Mouse (Mus musculus) frontal cortex, postnatal 14 days (tissue): ENCODE measurements at regions not wholly inside any gene's neighbourhood (a gene's known extent, or its start where the extent isn't known, plus 50 kb on each side); places are given as distances from the start of the nearest gene placed in this dataset.

Experiments
- DNase-seq, 2 experiments: peaks; one replicate each; pipeline ENCODE4 v3.0.0; 2022; ENCODE audit warnings: low spot score in 2 of 2

DNA sequence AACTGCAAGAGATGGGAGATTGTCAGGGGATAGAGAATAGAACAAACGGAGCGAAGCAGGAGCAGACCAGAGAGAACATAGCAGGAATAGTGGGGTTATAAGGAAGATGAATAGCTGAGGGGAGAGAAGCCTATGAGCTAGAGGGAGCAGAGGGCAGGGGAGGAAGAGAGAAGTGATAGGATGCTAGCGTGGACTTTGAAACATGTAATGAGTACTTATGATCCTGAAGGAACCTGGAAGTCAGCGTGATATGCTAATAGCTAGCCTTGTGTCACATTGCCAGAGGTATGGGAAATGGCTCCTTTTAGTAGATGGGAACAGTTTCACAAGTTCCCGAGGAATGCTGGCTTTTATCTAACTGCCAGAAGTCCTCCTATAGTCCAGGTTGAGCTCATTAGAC, 51.8 kb downstream of the Calml3 start:
- DNase-seq, result no peak

DNA sequence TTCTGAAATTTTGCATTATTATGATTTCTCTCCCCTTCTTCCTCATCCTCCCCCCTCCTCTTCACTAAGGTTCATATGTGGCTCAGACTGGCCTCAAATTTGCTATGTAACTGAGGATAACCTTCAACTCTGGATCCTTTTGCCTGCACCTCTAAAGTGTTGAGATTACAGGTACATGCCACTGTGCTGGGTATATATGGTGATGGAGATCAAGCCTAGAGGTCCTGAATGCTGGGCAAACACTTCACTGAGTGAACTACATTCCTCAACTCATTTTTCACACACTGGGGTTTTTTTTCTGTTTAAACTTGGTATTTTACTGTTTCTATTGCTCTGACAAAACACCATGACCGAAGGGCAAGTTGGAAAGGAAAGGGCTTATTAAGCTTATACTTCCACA, 52.9 kb downstream of the Calml3 start:
- no peak for DNase-seq

DNA sequence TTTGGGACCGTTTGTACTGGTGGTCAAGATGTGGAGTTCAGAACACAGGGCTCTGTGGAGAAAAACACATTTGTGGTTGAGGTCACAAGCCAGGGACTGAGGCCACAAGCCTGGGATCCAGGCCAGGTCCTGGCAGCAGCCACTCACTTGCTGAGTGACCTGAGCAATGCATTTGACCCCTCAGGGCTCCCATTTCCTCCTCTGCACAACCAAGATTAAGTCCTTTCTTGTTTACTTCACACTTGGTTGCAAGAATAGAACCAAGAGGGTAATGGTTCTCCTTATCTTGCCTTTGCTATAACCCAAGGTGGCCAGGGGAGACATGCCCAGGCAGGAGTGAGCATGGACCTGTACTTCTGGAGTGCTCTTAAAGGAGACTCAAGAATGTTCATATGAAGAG, 53.4 kb downstream of the Calml3 start:
- DNase-seq, result no peak

DNA sequence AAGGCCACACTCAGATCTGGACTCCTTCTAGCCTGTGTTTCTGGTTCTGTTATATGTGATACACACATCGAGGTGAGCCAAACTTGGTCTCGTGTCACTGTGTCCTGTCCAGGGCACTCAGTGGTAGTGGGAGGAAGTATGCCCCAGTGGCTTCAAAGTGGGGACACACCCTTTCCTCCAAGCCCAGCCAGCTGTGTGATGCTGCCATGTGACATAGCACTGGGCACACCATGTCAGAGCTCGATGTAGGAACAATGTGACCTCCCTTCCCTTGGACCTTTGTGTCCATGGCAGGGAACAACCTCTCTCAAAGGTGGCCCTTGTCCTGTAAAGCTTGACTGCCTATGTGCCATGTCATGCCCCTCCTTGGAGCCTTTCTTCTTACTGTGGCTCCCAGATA, 54.5 kb downstream of the Calml3 start:
- DNase-seq, result no peak

DNA sequence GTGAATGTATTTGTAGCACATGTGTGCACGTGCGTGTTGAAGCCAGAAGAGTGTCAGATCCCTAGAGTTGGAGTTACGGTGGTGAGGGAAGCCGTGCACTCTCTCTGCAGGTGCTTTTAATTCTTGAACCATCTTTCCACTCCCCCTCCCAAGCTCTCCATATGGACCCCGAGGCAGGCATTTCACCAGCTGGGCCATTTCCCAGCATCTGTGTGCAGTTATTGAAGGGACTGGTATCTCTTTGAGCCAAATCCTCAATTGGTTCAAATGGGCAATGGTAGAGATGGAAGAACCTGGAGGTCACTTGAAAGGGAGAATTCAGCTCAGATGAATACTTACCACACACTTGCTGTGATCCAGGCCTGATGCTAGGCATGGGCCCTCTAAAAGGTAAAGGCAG, 55.3 kb downstream of the Calml3 start:
- no peak for DNase-seq

DNA sequence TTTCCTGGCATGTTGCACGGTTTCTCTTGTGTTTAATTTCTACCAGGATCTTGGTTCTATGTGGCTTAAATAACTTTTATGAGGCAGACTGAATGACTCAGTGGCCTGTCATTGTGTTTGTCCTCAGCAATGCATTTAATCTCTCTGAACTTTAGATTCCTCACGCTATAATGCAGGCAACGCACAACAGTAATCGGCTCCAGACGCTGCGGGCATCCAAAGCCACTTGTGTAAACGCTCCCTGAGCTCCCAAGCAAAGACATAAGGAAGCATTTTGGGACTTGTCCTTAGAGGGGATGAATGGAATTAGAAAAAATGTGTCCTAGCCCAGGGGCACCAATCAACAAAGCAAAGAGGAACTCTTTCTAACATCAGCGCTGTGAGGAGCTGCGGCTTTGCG, 57.6 kb downstream of the Calml3 start:
- DNase-seq, result no peak

DNA sequence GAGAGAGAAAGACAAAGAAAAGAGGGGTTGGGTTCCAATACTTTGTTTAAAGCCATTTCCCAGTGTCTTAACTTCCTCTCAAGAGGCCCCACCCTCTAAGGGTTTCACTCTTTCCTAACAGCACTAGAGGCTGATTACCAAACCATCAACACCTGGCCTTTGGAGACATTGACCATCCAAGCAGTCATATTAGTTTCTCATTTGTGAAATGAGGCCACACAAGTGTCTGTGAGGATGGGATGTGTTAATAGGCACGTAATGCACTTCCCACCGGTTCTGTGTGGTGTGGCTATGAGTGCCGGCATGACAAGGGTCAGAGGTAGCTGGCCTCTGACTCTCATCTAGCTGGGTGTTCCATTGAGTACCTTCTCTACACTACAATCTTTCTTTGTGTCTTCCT, 59.2 kb downstream of the Calml3 start:
- no peak for DNase-seq

DNA sequence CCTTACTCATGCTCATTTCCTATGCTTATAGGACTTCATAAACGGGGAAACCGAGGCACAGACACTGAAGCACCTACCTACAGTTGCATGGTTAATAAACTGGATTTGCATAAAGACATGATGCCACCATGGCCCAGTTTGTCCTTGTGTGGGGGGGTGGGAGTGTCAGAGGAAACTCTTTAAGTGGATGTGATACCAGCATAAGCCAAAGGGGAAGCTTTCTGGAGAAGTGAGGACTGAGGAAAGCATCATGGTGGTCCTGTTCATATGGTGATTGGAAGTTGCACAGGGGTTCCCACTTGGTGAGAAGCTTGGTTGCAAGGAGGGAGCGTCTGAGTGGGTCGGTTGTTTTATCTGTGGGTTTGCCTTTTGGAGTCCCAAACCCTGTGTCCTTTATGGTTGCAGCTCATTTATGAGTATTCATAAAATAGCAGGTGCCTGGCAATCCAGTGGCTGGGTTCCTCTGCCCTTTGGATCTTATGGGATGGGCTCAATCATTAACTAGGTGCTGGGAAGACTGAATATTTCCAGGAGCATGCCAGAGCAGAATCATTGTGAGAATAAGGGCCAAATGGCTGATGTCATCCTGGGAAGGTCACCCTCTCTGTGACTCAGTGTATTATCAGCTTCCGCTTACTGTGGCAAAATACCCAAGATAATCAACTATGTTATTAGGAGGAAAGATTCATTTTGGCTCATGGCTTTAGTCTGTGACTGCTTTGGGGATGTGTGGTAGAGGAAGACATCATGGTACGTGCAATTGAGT, 60.2 kb downstream of the Calml3 start:
- peak in 1 of 2 experiments; percentile 0 for DNase-seq

DNA sequence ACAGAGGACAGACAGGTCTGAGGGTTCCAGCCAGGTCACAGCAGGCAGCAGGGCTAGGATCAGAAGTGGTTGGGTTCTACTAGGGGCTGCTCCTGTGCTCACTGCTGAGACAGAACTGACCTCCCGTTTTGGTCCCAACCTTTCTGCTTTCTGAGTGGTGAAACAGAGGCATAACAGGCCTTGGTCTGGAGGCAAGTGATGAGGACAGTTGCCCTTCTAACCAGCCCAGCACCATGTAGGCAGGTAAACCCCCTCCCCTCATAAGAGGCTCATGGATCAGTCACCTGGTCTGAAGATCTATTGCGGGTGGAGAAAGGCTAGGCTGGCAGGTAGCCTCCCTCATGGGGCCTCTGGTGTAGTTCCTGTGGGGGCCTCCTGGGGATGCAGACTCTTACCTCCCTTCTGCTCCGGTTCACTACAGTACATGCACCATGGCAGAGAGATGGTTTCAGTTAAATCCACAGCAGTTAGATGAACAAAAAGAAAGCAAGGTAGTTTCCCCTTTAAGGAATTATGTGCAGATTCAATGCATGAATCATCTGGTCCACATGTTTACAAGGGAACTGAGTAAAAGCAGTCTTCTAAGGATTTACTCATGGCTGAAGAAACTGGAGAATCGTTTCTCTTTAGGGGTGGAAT, 61.2 kb downstream of the Calml3 start:
- DNase-seq, result peak in 1 of 2 experiments; percentile 1

DNA sequence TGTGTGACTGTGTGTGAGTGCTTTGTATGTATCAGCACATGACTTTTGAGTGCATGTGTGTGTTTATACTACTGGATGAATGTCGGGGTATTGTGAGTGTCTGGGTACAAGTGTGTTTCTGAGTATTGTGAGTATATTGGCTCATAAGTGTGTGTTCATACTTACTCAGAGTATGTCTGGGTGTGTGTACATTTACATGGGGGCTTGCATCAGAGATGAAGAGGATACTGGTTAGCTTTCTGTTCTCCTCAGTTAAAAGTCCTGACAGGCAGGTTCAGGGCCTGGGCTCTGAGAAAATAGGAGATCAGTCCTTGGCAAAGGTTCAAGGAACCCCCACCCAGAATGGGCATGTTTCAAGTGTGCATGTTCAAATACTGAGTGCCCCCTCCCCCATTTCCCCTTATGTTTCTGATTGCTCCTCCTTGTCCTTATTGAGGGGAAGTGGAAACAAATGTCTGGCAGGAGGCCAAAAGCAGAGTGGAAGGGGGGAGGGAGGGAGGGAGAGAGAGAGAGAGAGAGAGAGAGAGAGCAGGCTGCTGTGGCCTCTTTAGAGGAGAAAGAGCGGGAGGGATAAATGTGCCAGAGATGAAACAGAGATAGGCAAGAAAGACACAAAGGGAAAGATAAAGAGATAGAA, 61.9 kb downstream of the Calml3 start:
- peak in 1 of 2 experiments; percentile 2 for DNase-seq

DNA sequence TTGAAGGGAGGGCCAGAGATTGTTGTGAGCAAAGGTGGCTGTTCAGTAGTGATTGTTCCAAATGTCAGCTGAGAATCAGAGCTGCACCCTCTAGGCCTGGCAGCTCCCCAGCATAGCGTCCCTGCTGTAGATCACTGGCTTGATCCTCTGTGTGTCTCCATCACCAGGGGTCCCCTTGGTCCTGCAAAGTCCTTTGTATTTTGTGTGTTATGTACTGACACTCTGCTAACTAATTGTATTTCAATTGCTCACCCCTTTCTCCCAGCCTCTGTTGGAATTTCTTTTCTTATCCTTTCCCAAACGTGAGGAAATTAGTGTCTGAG, 73.5 kb downstream of the Calml3 start:
- DNase-seq, result no peak

DNA sequence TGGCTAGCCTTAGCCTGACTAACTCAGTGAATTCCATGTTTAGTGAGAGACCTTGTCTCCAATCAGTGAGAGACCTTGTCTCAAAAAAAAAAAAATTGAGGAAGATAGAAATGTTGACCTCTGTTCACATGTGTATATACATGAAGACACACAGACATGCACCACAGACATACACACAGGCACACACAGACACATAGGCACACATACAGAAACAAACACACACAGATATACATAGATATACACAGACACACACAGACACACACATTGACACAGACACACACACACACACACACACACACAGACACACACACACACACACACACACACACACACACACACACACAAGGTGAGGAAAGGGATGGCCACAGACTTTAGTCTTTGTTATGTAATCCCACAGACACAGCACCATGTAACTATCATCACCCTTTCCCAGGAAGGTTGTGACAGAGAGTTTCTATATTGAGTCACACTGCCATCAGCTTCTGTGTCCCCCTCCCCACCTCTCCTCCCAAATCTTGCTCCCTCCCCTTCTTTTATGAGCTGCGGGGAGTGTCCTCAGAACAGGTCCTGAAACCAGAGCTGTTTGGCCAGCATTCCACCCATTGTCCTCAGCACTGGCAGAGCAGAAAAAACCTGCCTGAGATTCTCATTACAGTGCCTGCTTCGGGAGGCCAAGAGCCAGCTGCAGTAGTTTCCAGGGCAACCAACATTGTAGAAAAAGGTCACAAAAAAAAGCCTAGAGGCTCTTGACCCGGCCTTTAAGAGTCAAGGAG, 74.0 kb downstream of the Calml3 start:
- no peak for DNase-seq

DNA sequence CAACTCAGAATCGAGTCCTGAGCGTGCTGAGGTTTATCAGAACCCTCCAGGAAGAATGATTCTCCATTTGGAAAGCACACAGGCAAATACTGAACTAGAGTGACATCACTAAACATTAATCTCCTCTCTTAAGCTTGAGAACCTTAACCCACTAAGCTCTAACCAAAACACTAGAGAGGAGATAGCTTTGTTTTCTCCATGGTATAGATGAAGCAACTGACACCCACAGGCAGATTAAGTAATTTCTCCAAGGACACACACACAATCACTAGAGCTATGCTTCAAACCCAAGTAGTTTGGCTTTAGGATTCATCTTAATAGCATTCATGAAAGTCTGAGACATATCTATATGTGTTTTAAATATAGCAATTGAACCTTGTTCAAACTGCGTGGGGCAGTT, 75.2 kb downstream of the Calml3 start:
- no peak for DNase-seq

DNA sequence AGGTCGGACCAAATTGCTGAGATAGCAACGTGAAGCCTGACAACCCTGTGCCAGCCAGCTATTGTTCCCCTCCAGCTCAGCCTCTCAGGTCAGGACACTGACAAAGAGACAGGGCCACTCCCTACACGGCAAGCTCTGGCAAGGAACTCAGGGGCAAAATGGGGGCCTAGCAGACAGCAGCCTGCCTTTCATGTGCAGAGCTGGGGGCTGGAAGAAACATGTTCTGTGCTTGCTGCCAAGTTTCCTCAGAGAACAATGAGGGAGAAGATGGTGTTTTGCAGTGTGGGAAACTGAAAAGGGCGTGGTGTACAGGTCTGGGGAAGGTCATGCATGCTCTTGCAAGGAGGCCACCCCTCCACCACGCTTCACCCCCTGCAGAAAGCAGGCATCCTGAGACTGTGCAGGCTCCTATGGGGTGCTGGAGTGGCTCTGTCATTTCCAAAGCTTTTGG, 77.8 kb downstream of the Calml3 start:
- DNase-seq, result no peak

DNA sequence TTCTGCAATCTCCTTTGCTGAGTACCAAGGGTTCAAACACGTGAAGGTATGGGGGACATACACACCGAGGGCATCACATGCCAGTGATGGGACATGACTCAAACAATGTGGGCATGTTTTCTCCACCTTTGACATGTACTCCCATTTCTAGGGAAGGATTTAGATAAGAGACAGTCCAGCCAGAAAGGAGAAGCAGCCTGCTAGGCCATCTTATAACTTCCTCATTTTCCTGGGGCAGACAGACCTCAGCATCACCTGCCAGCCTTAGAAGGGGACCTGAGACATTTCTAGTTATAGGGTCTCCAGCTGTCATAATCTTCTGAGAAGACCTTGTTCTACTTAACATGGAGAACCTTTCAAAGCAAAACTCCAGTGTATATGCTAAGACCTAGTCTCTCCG, 78.3 kb downstream of the Calml3 start:
- DNase-seq, result no peak

DNA sequence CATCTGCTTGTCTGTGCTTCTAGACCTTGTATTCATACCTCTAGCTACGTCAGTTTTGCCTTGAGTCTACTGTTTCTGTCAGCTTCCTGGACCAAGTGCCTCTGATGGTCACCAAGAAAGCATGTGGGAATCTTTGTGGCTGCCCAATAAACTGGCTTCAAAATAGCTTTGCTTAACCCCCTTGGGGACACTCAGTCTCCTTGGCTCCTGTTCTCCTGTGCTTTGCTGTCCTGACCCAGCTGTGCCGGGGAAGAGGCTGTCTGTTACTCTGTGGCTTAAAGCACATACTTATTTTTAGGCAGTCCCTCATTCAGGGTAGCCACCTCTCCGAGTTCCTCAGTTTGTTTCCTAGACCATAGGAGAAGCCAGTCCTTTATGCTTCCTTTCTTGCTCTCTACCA, 79.8 kb downstream of the Calml3 start:
- no peak for DNase-seq

DNA sequence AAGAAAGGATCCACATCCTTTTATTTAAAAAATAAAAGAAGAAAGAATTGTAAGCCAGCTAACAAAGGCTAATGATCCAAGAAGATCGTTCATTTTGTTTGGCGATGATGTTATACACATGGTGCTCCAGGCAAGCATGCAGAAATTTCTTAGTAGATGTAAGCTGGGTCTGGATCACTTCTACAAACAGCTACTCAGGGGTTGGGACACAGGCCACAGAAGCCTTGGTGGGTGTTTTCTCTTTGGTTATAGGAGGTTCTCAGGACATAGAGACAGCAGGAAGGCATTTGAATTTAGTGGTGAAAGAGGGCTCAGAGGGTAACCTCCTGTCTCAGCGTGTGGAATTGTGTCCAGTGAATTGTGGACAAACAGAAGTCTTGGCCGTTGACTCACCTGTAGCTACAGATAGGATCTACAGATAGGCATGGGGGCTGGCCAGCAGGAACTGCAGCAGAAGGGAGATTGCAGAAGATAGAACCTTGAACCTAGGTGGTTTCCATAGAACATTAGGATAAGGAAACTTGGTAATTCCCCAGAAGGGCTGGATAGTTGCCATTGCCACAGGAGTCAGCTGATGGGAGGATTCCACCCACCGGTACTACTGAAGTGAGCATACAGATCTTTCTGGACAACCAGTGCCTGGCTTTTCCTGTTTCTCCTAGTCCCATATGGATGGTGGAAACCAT, 80.5 kb downstream of the Calml3 start:
- DNase-seq, result no peak

DNA sequence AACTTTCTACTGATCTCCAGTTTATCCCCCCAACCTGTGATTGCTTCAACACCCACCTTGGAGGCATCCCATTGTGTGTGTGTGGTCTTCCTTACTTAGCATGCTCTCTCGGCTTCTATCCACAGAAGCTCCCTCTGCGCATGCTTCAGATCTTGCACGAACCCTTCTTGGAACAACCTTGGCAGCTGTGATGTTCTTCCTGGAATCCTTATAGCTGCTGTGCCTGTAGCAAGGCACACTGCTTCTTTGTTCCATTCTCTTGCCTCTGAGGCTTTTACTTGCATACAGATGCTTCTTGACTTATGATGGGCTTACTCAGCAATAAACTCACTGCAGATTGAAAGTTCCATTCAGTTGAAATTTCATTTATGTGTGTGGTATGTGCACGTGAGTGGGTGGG, 81.2 kb downstream of the Asb13 start:
- DNase-seq, result no peak

DNA sequence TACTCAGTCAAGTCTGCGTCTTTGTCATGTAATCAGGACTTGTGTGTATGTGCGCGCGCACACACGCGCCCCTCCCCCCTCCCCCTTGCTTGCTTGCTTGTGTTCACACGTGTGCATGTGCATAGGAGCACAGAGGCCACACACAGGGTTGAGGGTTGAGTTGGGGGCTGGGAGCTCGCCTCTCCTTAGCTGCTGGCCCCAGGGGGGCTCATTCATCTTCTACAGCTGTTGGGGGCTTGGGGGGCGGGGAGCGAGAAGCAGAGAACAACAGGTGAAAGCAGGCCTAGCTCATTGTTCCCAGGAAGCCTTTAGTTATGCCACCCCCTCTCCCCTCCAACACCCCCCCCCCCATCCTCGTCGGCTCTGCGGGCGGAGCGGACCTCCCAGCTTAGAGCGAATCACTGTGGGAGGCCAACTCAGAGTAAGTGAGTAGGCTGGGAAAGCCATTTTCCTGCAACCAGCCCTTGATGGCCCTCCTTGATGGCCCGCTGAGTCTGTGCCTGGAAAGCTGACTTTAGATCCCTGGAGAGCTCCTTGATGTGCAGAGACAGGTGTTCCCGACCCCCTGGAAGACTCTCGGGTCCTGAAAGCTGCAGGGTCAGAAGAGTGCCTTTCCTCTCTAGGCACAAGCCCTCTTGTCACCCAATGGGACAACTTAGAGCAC, 78.8 kb downstream of the Asb13 start:
- DNase-seq, result no peak

DNA sequence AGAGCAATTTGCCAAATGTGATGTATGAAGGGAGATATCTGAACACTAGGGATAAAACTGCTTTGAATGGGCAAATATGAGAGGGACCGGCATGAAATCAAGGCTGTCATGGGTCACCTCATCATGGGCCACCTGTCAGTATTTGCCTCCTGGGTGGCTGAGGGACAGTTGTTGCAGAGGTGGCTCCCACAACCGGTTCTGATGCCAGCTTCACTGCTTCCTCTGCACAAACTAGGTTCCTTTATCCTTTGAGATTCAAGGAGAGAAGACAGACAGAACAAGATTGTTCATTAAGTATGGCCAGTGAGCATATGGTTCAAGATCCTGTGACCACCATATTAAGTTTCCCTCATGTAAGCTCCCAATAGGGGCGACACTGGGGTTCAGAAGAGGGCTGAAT, 78.3 kb downstream of the Asb13 start:
- no peak for DNase-seq

DNA sequence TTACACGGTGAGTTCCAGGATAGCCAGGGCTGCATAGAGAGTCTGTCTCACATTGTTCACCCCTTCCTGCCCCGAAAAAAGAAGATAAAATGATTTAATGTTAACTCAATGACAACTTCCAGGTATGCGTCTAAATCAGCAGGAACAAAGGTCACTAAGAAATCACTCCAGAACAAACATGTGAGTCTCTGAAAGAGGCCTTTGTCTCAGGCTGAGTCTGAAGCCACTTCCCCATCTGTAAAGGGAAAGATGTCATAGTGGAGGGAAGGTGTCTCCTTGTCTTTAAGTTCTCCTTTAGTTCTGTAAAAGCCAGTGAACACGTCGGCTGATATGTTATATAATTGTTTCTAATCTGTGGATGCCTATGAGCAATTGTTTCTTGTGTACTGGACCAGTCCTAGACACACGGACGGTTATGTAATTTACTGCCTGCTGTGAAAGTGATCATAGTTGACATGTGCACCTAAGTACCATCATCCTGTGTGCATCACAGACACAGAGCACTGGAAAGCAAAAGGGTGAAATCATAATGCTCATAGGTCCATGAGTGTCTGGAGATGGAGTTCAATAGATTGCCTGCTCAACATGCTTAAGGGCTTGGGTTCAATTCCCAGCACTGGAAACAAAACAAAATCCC, 76.3 kb downstream of the Asb13 start:
- DNase-seq, result no peak
